Mouse (Mus musculus) bone marrow macrophage, adult 2 months (primary cell): ENCODE measurements around the gene Gadd45a.

ENCODE experiments used
- CTCF ChIP-seq: IDR thresholded peaks from 2 replicates; pipeline ENCODE4 v1.5.1; 2012; ENCODE audit warnings: low read depth, mild to moderate bottlenecking, low read length, moderate library complexity
- POLR2A ChIP-seq: IDR thresholded peaks from 2 replicates; pipeline ENCODE4 v1.6.1; 2012; ENCODE audit warnings: mild to moderate bottlenecking, low read depth, low read length, borderline replicate concordance

DNA sequence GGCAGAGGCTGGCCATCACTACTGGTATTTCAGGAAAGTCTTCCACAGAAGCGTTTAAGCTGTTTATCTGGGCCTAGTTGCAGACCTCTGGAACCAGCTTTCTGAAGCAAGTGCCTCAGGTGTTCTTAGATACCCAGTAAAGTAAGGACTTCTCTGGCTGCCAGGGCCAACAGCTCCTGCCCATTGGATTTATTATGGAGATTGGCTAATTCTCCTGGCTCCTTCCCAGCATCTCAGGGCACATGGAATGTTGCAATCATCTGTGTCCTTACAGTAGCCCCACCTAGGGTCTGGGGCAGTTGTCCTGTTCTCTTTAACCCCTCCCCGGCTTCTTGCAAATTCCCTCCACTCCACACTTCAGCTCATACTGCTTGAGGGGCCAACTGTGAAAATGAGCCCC, 38.6 kb downstream of the Gadd45a start:
- no peak for TF ChIP-seq CTCF
- no peak for TF ChIP-seq POLR2A
